Mouse (Mus musculus) heart, postnatal 0 days (tissue): ENCODE data around the gene Insl6.

Source experiments
- CTCF ChIP-seq: IDR thresholded peaks from 2 replicates; pipeline ENCODE4 v1.5.1; 2016; ENCODE audit warnings: antibody characterized with exemption, control low read depth, low read depth
- EP300 ChIP-seq: IDR thresholded peaks from 2 replicates; pipeline ENCODE4 v1.6.1; 2016; ENCODE audit warnings: antibody characterized with exemption, low read depth

GRCm38 (mm10) chr19:29374947-29375346 lies 49.8 kb upstream of the Insl6 start:
- no peak for TF ChIP-seq CTCF
- no peak for TF ChIP-seq EP300
